Comparison of ENCODE assay signal across 39 mouse cellular contexts in the genomic region with DNA sequence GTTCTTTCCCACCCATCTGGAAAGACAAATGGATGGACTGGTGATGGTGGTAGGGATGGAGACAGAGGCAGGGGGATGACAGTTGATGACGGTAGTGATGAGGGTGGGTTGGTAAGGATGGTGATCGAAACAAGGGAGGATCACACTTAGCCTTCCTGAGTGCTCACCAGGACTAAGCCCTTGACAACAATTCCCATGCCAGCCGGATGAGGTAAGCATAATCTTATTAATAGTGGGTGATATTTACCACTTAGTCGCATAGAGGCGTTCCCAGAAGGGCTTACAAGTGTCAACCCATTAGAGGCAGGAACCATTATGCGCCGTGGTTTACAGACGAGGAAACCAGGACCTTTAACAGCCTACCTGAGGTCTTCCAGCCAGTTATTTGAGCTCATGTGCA. TPM values are rescaled to one million over a fixed set of nuclear protein-coding genes. Genes with fewer than 3 reads are reported as not detected.
"Had no signal": no experiment of that assay in that cellular context is flagged by ENCODE, and none has a peak within 500 bp of the region (broad histone marks: within the 10 kb centered on the region; RNA-seq: fewer than 3 reads in every experiment).

No protein-coding gene starts in this region.

- H3K36me3 ChIP-seq: heart, embryonic 10.5 days; heart, embryonic 12.5 days; hindbrain, embryonic 10.5 days; hindbrain, embryonic 13.5 days; hindbrain, embryonic 15.5 days; kidney, embryonic 15.5 days; limb, embryonic 12.5 days had no signal

- DNase-seq: gastrocnemius, adult 2 months; gastrocnemius, postnatal 10 days; heart, adult 18-20 months; heart, postnatal 10 days; heart, postnatal 4 days; kidney, adult 11 months; kidney, adult 2 months; kidney, adult 9 months; kidney, postnatal 14 days; kidney, postnatal 36 days; layer of hippocampus, adult 9-11 months; layer of hippocampus, postnatal 36 days; left cerebral cortex, postnatal 4 days; liver had no signal

- H3K27me3 ChIP-seq: hindbrain, embryonic 15.5 days; limb, embryonic 12.5 days had no signal

- H3K4me2 ChIP-seq: hindbrain, embryonic 13.5 days; hindbrain, embryonic 15.5 days; liver, embryonic 11.5 days had no signal

- H3K9me3 ChIP-seq: hindbrain, embryonic 15.5 days; kidney, embryonic 15.5 days had no signal

- H3K4me3 ChIP-seq: gastrocnemius, adult 2 months; heart, embryonic 10.5 days; heart, embryonic 12.5 days; hindbrain, embryonic 10.5 days; hindbrain, embryonic 13.5 days; hindbrain, embryonic 15.5 days; kidney, embryonic 15.5 days; limb, embryonic 12.5 days had no signal

- H3K9ac ChIP-seq: heart, embryonic 12.5 days; hindbrain, embryonic 13.5 days; hindbrain, embryonic 15.5 days; kidney, embryonic 15.5 days; limb, embryonic 12.5 days had no signal

- H3K27ac ChIP-seq: gastrocnemius, adult 2 months; heart, embryonic 10.5 days; hindbrain, embryonic 13.5 days; hindbrain, embryonic 15.5 days; hindbrain, postnatal 0 days; kidney, embryonic 15.5 days; kidney, postnatal 0 days had no signal

- ATAC-seq: hindbrain, postnatal 0 days; intestine, embryonic 16.5 days had no signal

RNA-seq across cellular contexts. Expression of a gene that starts 24.4 kb away (rescaled TPM):
- total RNA-seq: gastrocnemius, postnatal 4 days; granulocyte monocyte progenitor cell, adult 5-6 weeks; heart, adult 8-10 months; heart, postnatal 10 days; heart, postnatal 25 days; heart, postnatal 4 days; hindbrain, postnatal 0 days; layer of hippocampus, adult 18-20 months; layer of hippocampus, postnatal 14 days; layer of hippocampus, postnatal 36 days; left cerebral cortex, adult 18-20 months; left cerebral cortex, postnatal 25 days had no signal
- polyA plus RNA-seq: hindbrain, embryonic 13.5 days; hindbrain, postnatal 0 days had no signal

RNA-seq across cellular contexts. Expression of a gene that starts 59.5 kb away (rescaled TPM):
- total RNA-seq: hindbrain, postnatal 0 days; layer of hippocampus, adult 18-20 months; layer of hippocampus, adult 8-10 months; layer of hippocampus, postnatal 14 days; layer of hippocampus, postnatal 36 days; left cerebral cortex, adult 18-20 months; left cerebral cortex, adult 8-10 months; left cerebral cortex, postnatal 10 days; left cerebral cortex, postnatal 25 days; left cerebral cortex, postnatal 4 days had no signal
- polyA plus RNA-seq: heart, embryonic 14.5 days; hindbrain, embryonic 13.5 days; hindbrain, embryonic 15.5 days; intestine, embryonic 14.5 days; large intestine, adult 2 months had no signal
